Comparison of ENCODE assay signal across 8 mouse cellular contexts in the genomic region with DNA sequence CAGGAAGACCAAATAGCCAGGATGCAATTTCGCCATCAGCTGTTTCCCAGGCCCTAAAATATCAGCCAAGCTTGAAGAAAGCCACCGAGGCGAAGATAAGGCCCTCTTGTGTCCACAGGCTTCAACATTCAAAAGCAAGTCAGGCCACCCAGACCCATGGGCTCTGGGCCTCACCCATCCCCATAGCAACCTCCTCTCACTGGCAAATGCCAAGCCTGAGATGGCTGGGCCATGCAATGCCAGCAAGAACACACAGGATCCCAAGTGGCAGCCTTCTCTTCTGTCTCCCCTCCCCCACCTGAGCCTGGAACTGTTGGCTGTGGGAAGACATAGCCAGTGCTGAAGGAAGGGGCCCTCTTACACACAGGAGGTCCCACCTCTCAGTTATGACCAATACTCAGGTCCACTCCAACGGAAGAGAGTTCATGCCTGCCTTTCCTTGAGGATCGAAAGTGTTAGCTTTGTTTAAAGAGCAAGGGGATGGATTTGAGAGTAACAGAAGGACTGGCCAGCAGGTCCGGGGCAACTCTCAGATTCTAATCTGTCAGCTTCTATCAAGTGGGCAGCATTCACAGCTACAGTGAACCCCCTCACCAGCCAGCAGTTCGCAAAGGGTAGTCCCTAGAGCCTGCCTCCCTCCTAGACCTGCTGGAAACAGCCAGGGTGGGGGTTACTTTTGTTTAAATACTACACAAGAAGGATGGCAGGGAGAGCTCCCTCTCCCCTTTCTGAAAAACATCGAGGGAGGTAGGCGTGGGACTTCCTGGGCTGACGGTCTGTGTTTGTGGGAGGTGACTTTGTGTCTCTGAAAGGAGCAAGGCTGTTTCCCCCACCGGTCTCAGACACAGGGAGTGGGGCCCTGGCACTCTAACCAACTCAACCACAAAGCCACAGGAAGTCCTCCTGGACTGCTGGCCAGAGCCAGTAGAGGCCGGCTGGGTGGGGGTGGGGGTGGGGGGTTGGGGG. TPM values are rescaled to one million over a fixed set of nuclear protein-coding genes. Genes with fewer than 3 reads are reported as not detected.
DNase-seq lines count a peak whose midpoint lies in the region; ATAC-seq and TF ChIP-seq lines count a peak whose summit lies in the region.

No protein-coding gene starts in this region.

- no peaks in the 10 kb centered on the region for H3K9me3 ChIP-seq in E14TG2a.4 (ENCODE audit: low read length)
- H3K9me3 ChIP-seq in embryonic facial prominence, embryonic 13.5 days: no peaks in the 10 kb centered on the region
- H3K9me3 ChIP-seq in limb, embryonic 11.5 days (ENCODE audit: control insufficient read depth, low read length): no peaks in the 10 kb centered on the region
- no peaks in the 10 kb centered on the region for H3K9me3 ChIP-seq in midbrain, embryonic 13.5 days

- H3K27ac ChIP-seq in kidney, adult 2 months (ENCODE audit: insufficient read depth, low read depth, low read length): peak overlapping the region; percentile 62
- H3K27ac ChIP-seq in embryonic facial prominence, embryonic 13.5 days: peak overlapping the region; percentile 84
- H3K27ac ChIP-seq in limb, embryonic 11.5 days (replicated peaks; ENCODE audit: low read depth, low read length): 0 out of 2 replicates have a peak overlapping the region, but pooled peaks have one; percentile 14
- peak overlapping the region; percentile 35; the same call in 1 of the 2 replicates for H3K27ac ChIP-seq in midbrain, embryonic 13.5 days

- H3K4me3 ChIP-seq in kidney, adult 2 months (ENCODE audit: insufficient read depth, low read depth, low read length): no peak overlapping the region
- peak overlapping the region; percentile 35 for H3K4me3 ChIP-seq in E14TG2a.4 (replicated peaks; ENCODE audit: low read length)
- H3K4me3 ChIP-seq in embryonic facial prominence, embryonic 13.5 days: no peak overlapping the region
- no peak overlapping the region for H3K4me3 ChIP-seq in limb, embryonic 11.5 days (ENCODE audit: low read depth, low read length)
- H3K4me3 ChIP-seq in midbrain, embryonic 13.5 days (replicated peaks): no peak overlapping the region

- peaks cover 38% of the 10 kb centered on the region for H3K4me1 ChIP-seq in kidney, adult 2 months (ENCODE audit: control insufficient read depth, insufficient read depth, low read length)
- peaks cover 97% of the 10 kb centered on the region for H3K4me1 ChIP-seq in E14TG2a.4 (replicated peaks; ENCODE audit: low read depth, low read length)
- H3K4me1 ChIP-seq in embryonic facial prominence, embryonic 13.5 days: peaks cover 78% of the 10 kb centered on the region
- peaks cover 20% of the 10 kb centered on the region for H3K4me1 ChIP-seq in limb, embryonic 11.5 days (ENCODE audit: control insufficient read depth, insufficient read depth, low read length)
- peaks cover 23% of the 10 kb centered on the region for H3K4me1 ChIP-seq in midbrain, embryonic 13.5 days (replicated peaks)

- WGBS in kidney, adult 2 months: 34% methylated on average over 12 of the region's 12 CpGs
- WGBS in embryonic facial prominence, embryonic 13.5 days: 30% methylated on average over 12 of the region's 12 CpGs
- WGBS in limb, embryonic 11.5 days: 34% methylated on average over 12 of the region's 12 CpGs
- WGBS in midbrain, embryonic 13.5 days: 32% methylated on average over 12 of the region's 12 CpGs

- H3K27me3 ChIP-seq in kidney, adult 2 months (replicated peaks; ENCODE audit: control insufficient read depth, insufficient read depth, low read length): no peaks in the 10 kb centered on the region
- H3K27me3 ChIP-seq in E14TG2a.4 (ENCODE audit: insufficient read depth, low read length): no peaks in the 10 kb centered on the region
- H3K27me3 ChIP-seq in embryonic facial prominence, embryonic 13.5 days: no peaks in the 10 kb centered on the region
- no peaks in the 10 kb centered on the region for H3K27me3 ChIP-seq in limb, embryonic 11.5 days (ENCODE audit: control insufficient read depth, insufficient read depth, low read length)
- no peaks in the 10 kb centered on the region for H3K27me3 ChIP-seq in midbrain, embryonic 13.5 days

- TF ChIP-seq CTCF in kidney, adult 2 months (conservative IDR thresholded peaks at IDR 0.05; ENCODE audit: insufficient read depth, insufficient read length, low read depth, low read length): no peak
- TF ChIP-seq CTCF in E14TG2a.4 (conservative IDR thresholded peaks at IDR 0.05; ENCODE audit: low read length): no peak

- peak overlapping the region; percentile 37 for H3K4me2 ChIP-seq in embryonic facial prominence, embryonic 13.5 days
- no peak overlapping the region for H3K4me2 ChIP-seq in limb, embryonic 11.5 days (ENCODE audit: low read depth, severe bottlenecking)
- no peak overlapping the region; the same call in 1 of the 2 replicates for H3K4me2 ChIP-seq in midbrain, embryonic 13.5 days (replicated peaks)

- ATAC-seq in embryonic facial prominence, embryonic 13.5 days (ENCODE audit: insufficient number of reproducible peaks, insufficient read depth, low FRiP score, low TSS enrichment, low read depth): peak; percentile 16; the same call in 1 of the 2 replicates
- no peak for ATAC-seq in limb, embryonic 11.5 days (ENCODE audit: insufficient number of reproducible peaks, low FRiP score, low TSS enrichment, low read depth)
- ATAC-seq in midbrain, embryonic 13.5 days: peak; percentile 67
- ATAC-seq in cerebellum, adult (ENCODE audit: insufficient number of reproducible peaks, low FRiP score, low TSS enrichment): no peak

- DNase-seq in kidney, adult 2 months: peak; percentile 55
- DNase-seq in kidney, adult 9 months: no peak
- DNase-seq in limb, embryonic 11.5 days (ENCODE audit: low spot score): no peak
- no peak for DNase-seq in ovary, postnatal 36 days (ENCODE audit: low spot score)

- TF ChIP-seq POLR2A in kidney, adult 2 months (IDR thresholded peaks at IDR 0.05; ENCODE audit: low read depth, low read length): no peak

- no peaks in the 10 kb centered on the region for H3K36me3 ChIP-seq in kidney, adult 2 months (ENCODE audit: control insufficient read depth, insufficient read depth, low read length)
- peaks cover 65% of the 10 kb centered on the region for H3K36me3 ChIP-seq in E14TG2a.4 (ENCODE audit: insufficient read depth, low read length)
- no peaks in the 10 kb centered on the region for H3K36me3 ChIP-seq in embryonic facial prominence, embryonic 13.5 days
- H3K36me3 ChIP-seq in limb, embryonic 11.5 days (ENCODE audit: control insufficient read depth, insufficient read depth, low read length): no peaks in the 10 kb centered on the region
- H3K36me3 ChIP-seq in midbrain, embryonic 13.5 days: no peaks in the 10 kb centered on the region

- H3K9ac ChIP-seq in embryonic facial prominence, embryonic 13.5 days: peak overlapping the region; percentile 41; the same call in 1 of the 2 replicates
- H3K9ac ChIP-seq in limb, embryonic 11.5 days (ENCODE audit: low read length): no peak overlapping the region
- no peak overlapping the region for H3K9ac ChIP-seq in midbrain, embryonic 13.5 days (replicated peaks)

RNA-seq across cellular contexts. Expression of a gene that starts 13.9 kb away (rescaled TPM):
- 138 and 140 TPM in 2 replicates for polyA plus RNA-seq in kidney, adult 2 months (2012; rRNA removed)
- polyA plus RNA-seq in embryonic facial prominence, embryonic 13.5 days (2015; fragmentation: Nextera tagmentation; extraction: Ambion mirVana): 160 and 189 TPM in 2 replicates
- 40.2 and 42.4 TPM in 2 replicates for polyA plus RNA-seq in limb, embryonic 11.5 days (2014; fragmentation: Nextera tagmentation; extraction: Ambion mirVana)
- 33.0 and 36.0 TPM in 2 replicates for polyA plus RNA-seq in midbrain, embryonic 13.5 days (2015; fragmentation: Nextera tagmentation; extraction: Ambion mirVana)

Comparison
In these comparisons a context has a peak if more than half of its experiments do, and no peak if none do; other contexts are left out.
1. H3K27ac ChIP-seq: peak in every context shown above with its lines; median percentile 84 in embryonic facial prominence, embryonic 13.5 days; 62 in kidney, adult 2 months; 35 in midbrain, embryonic 13.5 days; 14 in limb, embryonic 11.5 days.
2. ATAC-seq: peak in embryonic facial prominence, embryonic 13.5 days (single experiment) and midbrain, embryonic 13.5 days (single experiment); none in limb, embryonic 11.5 days (single experiment) and cerebellum, adult (single experiment).